Mouse (Mus musculus): ENCODE measurements at regions not wholly inside any gene's neighbourhood (a gene's known extent, or its start where the extent isn't known, plus 50 kb on each side); places are given as distances from the start of the nearest gene placed in this dataset.

DNA sequence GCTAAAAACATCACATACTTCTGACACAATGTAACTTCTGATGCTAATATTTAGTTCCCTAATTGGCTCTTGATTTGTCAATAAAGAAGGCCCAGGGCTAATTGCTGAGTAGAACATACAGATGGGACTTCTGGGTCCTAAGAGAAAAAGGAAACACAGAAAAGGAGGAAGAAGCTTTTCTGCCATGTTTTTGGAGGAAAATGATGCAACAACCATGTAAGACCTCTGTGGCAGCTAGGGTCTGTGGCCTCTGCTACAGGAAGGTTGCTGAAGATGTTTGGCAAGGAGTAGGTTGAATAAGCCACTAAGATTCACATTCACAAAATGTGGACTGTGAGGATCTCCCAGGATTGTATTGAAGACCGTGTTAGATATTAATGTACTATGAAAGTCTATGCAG is 94.9 kb downstream of the Cldn1 start:
- Histone ChIP-seq H3K27me3 (replicated peaks) (no peaks in the 10 kb centered on the region), H3K9ac (ENCODE audit: insufficient read depth, low read depth) (no peak overlapping the region), H3K9me3 (replicated peaks; ENCODE audit: low read length) (peaks cover 5% of the 10 kb centered on the region), H3K4me3 (replicated peaks in 1 of 3; ENCODE audit: low read depth in 2 of 3, low read length in 2 of 3, poor library complexity in 1 of 3) (no peak overlapping the region), H3K79me2 (replicated peaks; ENCODE audit: control insufficient read depth, extremely low read depth, insufficient read depth, poor library complexity, severe bottlenecking) (no peaks in the 10 kb centered on the region), H3K36me3 (replicated peaks in 1 of 2; ENCODE audit: control insufficient read depth in 1 of 2, insufficient read depth in 1 of 2, low read length in 1 of 2) (no peaks in the 10 kb centered on the region), H3K27ac (ENCODE audit: insufficient read depth, low read depth) (no peak overlapping the region), H3K4me2 (ENCODE audit: insufficient read depth, low read depth, poor library complexity, severe bottlenecking) (no peak overlapping the region), H3K4me1 (ENCODE audit: control insufficient read depth in 1 of 2, insufficient read depth in 2 of 2) (peaks cover 0 to 6% of the 10 kb centered on the region in 2 experiments; a peak in 1 of 4 replicates)
- DNase-seq (ENCODE audit: extremely low read depth): no peak
- in situ Hi-C loops (cut with MboI; ENCODE audit: low pct_ligation_motif_present, low pct_unique_long_range_greater_than_20kb, low sequenced_read_pairs): no loop called here
- dilution Hi-C loops (cut with MboI; ENCODE audit: extremely low pct_ligation_motif_present, extremely low pct_unique_long_range_greater_than_20kb, low sequenced_read_pairs): no loop called here
- no peak for TF ChIP-seq JUND (conservative IDR thresholded peaks at IDR 0.05; ENCODE audit: low read depth, low read length)
- TF ChIP-seq MEF2A (IDR thresholded peaks at IDR 0.05; ENCODE audit: borderline replicate concordance, low read depth, low read length): no peak
- TF ChIP-seq ZC3H11A (IDR thresholded peaks at IDR 0.05; ENCODE audit: low read depth, low read length): no peak
- TF ChIP-seq SMC3 (IDR thresholded peaks at IDR 0.05; ENCODE audit: low read depth, low read length): no peak
- no peak for TF ChIP-seq TBP (conservative IDR thresholded peaks at IDR 0.05; ENCODE audit: low read depth, low read length)
- no peak for TF ChIP-seq GABPA (IDR thresholded peaks at IDR 0.05; ENCODE audit: insufficient replicate concordance, low read depth, low read length)
- TF ChIP-seq RCOR1 (conservative IDR thresholded peaks at IDR 0.05; ENCODE audit: low read depth, low read length): no peak
- no peak for TF ChIP-seq MAX (IDR thresholded peaks at IDR 0.05; ENCODE audit: low read length)
- no peak for TF ChIP-seq UBTF (IDR thresholded peaks at IDR 0.05; ENCODE audit: low read depth, low read length)
- no peak for TF ChIP-seq SIN3A (IDR thresholded peaks at IDR 0.05; ENCODE audit: low read length)
- no peak for TF ChIP-seq BHLHE40 (IDR thresholded peaks at IDR 0.05; ENCODE audit: low read depth, low read length)
- no peak for TF ChIP-seq USF2 (conservative IDR thresholded peaks at IDR 0.05; ENCODE audit: low read depth, low read length)
- no peak for TF ChIP-seq IRF4 (IDR thresholded peaks at IDR 0.05; ENCODE audit: low read depth, low read length)
- TF ChIP-seq MAZ (IDR thresholded peaks at IDR 0.05; ENCODE audit: low read depth, low read length): no peak
- no peak for TF ChIP-seq KAT2A (IDR thresholded peaks at IDR 0.05; ENCODE audit: insufficient replicate concordance, low read length)

DNA sequence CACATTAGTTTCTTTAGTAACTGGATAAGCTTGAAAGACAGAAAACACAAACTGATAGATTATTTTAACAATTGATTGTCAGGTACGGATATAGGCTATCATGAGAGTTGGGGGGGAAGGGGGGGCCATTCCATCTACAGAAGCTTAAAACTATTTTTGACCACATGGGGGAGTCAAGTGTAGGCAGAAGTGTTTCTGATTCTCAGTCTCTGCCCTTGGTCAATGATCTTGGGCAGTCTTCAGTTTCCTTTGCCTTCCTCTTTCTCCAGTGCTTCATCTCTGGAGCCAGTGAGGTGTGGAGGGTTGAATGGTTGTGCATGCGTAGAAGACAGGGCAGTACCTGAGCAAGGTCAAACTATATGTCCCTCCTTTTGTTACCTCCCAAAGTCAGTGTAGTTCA is 118.8 kb downstream of the Cldn1 start:
- DNase-seq (ENCODE audit: extremely low read depth): peak; percentile 63
- no peak overlapping the region for H3K9ac ChIP-seq (ENCODE audit: insufficient read depth, low read depth)
- H3K79me2 ChIP-seq (replicated peaks; ENCODE audit: control insufficient read depth, extremely low read depth, insufficient read depth, poor library complexity, severe bottlenecking): no peaks in the 10 kb centered on the region
- dilution Hi-C loops (cut with MboI; ENCODE audit: extremely low pct_ligation_motif_present, extremely low pct_unique_long_range_greater_than_20kb, low sequenced_read_pairs) (no loop called here), in situ Hi-C loops (cut with MboI; ENCODE audit: low pct_ligation_motif_present, low pct_unique_long_range_greater_than_20kb, low sequenced_read_pairs) (loop anchor here (5.0 kb wide), 1 partner anchor 189 kb away; no protein-coding TSS in a partner anchor)
- H3K9me3 ChIP-seq (replicated peaks; ENCODE audit: low read length): no peaks in the 10 kb centered on the region
- peaks cover 0 to 4% of the 10 kb centered on the region in 2 experiments; a peak in 2 of 4 replicates for H3K4me1 ChIP-seq (ENCODE audit: control insufficient read depth in 1 of 2, insufficient read depth in 2 of 2)
- H3K4me3 ChIP-seq (replicated peaks in 1 of 3; ENCODE audit: low read depth in 2 of 3, low read length in 2 of 3, poor library complexity in 1 of 3): no peak overlapping the region
- no peaks in the 10 kb centered on the region for H3K36me3 ChIP-seq (replicated peaks in 1 of 2; ENCODE audit: control insufficient read depth in 1 of 2, insufficient read depth in 1 of 2, low read length in 1 of 2)
- H3K27me3 ChIP-seq (replicated peaks): no peaks in the 10 kb centered on the region
- H3K4me2 ChIP-seq (ENCODE audit: insufficient read depth, low read depth, poor library complexity, severe bottlenecking): no peak overlapping the region
- no peak overlapping the region for H3K27ac ChIP-seq (ENCODE audit: insufficient read depth, low read depth)
- TF ChIP-seq POLR2A (IDR thresholded peaks at IDR 0.05; ENCODE audit: low read depth, low read length) (no peak), ZKSCAN1 (IDR thresholded peaks at IDR 0.05; ENCODE audit: borderline replicate concordance, low read depth, low read length) (no peak), ETS1 (conservative IDR thresholded peaks at IDR 0.05; ENCODE audit: low read depth, low read length) (no peak), SMC3 (IDR thresholded peaks at IDR 0.05; ENCODE audit: low read depth, low read length) (peak; percentile 81), SIN3A (IDR thresholded peaks at IDR 0.05; ENCODE audit: low read length) (no peak), NELFE (IDR thresholded peaks at IDR 0.05; ENCODE audit: low read depth, low read length) (peak; percentile 36; the same call in 1 of the 2 replicates), RAD21 (IDR thresholded peaks at IDR 0.05; ENCODE audit: low read depth, low read length) (peak; percentile 90), ELF1 (IDR thresholded peaks at IDR 0.05; ENCODE audit: low read depth, low read length) (no peak), MEF2A (IDR thresholded peaks at IDR 0.05; ENCODE audit: borderline replicate concordance, low read depth, low read length) (0 out of 2 replicates have a peak, but pooled peaks have one; percentile 31), GABPA (IDR thresholded peaks at IDR 0.05; ENCODE audit: insufficient replicate concordance, low read depth, low read length) (no peak), USF2 (conservative IDR thresholded peaks at IDR 0.05; ENCODE audit: low read depth, low read length) (no peak), TCF12 (IDR thresholded peaks at IDR 0.05; ENCODE audit: low read depth, low read length) (no peak), PAX5 (IDR thresholded peaks at IDR 0.05; ENCODE audit: low read length) (no peak), USF1 (IDR thresholded peaks at IDR 0.05; ENCODE audit: low read depth, low read length) (no peak), RCOR1 (conservative IDR thresholded peaks at IDR 0.05; ENCODE audit: low read depth, low read length) (no peak), MAFK (IDR thresholded peaks at IDR 0.05; ENCODE audit: insufficient replicate concordance, low read length) (no peak; the same call in 1 of the 2 replicates), ZMIZ1 (IDR thresholded peaks at IDR 0.05; ENCODE audit: low read depth, low read length) (no peak), KAT2A (IDR thresholded peaks at IDR 0.05; ENCODE audit: insufficient replicate concordance, low read length) (0 out of 2 replicates have a peak, but pooled peaks have one; percentile 22), CTCF (conservative IDR thresholded peaks at IDR 0.05 in 1 of 2, IDR thresholded peaks at IDR 0.05 in 1 of 2; ENCODE audit: low read depth in 2 of 2, low read length in 2 of 2) (peak; percentile 31 to 87; a peak in 3 of 4 replicates), CHD2 (IDR thresholded peaks at IDR 0.05; ENCODE audit: low read length) (no peak), MYC (IDR thresholded peaks at IDR 0.05; ENCODE audit: low read depth, low read length) (no peak), BHLHE40 (IDR thresholded peaks at IDR 0.05; ENCODE audit: low read depth, low read length) (no peak), HCFC1 (IDR thresholded peaks at IDR 0.05; ENCODE audit: low read depth, low read length) (no peak), EP300 (IDR thresholded peaks at IDR 0.05; ENCODE audit: low read length) (no peak), MXI1 (IDR thresholded peaks at IDR 0.05; ENCODE audit: low read depth, low read length) (no peak), ZC3H11A (IDR thresholded peaks at IDR 0.05; ENCODE audit: low read depth, low read length) (peak; percentile 54), UBTF (IDR thresholded peaks at IDR 0.05; ENCODE audit: low read depth, low read length) (no peak)

All from CH12.LX (cell line).